Mouse (Mus musculus): ENCODE measurements around the gene Mybpc2. TPM values are rescaled to one million over a fixed set of nuclear protein-coding genes. Genes with fewer than 3 reads are reported as not detected.
A peak's percentile ranks its signal among the peaks of the same experiment; 100 is the strongest.

Mybpc2 gene
- total RNA-seq, 2 experiments from 2014 or later = 0.12 TPM; not detected in 1

DNA sequence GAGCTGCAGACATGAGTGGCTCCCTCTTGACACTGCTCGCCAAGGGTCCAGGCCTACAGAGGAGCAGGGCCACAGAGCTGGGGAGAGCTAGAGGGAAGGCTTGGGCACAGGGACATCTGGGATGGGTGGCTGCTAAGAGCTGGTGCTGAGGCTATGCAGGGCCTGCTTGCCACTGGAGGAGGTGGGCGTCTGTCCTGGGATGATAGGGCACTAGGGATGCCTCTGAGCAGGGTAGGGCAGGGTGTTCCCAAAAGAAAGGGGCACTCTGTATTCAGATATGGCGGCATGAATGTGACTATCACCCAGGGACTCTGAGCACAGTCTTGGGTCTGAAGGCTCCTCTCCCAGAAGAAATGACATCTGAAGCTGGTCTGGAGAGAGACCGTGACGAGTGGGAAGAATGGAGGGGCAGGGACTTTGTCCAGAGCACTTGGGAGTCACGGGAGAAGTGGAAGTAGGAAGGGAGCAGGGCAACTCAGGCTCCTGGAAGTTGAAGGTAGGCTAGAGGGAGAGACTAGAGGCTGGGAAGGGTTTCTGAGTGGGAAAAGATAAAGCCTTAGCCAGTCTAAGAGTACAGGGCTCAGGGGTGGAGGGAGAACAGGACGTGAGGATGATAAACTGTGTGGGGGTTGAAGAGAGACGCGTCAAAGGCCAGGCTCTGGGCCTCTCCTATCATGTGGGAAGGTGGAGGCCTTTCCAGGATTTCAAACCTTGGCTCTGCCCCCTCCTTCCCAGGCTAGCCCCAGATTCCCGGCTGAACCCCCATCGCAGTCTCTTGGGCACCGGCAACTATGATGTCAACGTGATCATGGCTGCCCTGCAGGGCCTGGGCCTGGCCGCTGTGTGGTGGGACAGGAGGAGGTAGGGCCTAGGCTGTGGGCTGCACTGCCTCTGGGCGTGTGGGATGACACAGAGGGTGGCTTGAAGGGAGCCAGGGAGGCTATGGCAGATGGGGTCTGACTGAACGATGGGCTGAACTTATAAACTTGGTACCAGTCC is 54.5 kb downstream of the Mybpc2 start:
- intact Hi-C loops (cut with DNase I) = loop anchor here (5.0 kb wide), 1 partner anchor 98 kb away; no protein-coding TSS in a partner anchor
- peak in 1 of 2 experiments; percentile 6 for DNase-seq (ENCODE audit: low spot score in 2 of 2)

DNA sequence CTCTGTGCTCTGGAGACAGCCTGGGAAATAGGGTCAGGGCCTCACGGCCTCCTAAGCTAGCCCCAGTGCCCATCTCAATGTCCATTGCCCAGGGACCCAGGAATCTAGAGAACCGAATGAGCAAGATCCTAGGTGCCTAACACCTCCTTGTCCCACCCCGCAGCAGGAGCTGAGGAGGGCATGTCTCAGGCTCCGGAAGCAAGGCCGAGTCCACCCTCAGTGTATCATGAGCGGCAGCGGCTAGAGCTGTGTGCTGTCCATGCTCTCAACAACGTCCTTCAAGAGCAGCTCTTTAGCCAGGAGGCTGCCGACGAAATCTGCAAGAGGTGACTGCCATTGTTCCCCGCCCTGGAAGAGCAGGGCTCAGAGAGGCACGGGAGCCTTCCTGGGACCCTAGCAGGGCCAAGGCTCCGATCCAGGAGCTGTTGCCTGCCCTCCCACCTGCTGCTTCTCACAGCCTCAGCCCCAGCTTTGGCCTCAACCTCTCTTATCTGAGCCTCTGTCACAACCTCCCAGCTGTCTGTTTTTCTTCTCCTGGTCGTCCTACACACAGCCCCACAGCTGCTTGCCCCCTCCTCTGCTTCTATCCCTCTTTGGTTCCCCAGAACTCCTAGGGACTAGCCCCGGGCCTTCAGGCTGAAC is 55.7 kb downstream of the Mybpc2 start:
- peak in 1 of 2 experiments; percentile 33 for DNase-seq (ENCODE audit: low spot score in 2 of 2)
- intact Hi-C loops (cut with DNase I) = loop anchor here (5.0 kb wide), 1 partner anchor 96 kb away; no protein-coding TSS in a partner anchor

DNA sequence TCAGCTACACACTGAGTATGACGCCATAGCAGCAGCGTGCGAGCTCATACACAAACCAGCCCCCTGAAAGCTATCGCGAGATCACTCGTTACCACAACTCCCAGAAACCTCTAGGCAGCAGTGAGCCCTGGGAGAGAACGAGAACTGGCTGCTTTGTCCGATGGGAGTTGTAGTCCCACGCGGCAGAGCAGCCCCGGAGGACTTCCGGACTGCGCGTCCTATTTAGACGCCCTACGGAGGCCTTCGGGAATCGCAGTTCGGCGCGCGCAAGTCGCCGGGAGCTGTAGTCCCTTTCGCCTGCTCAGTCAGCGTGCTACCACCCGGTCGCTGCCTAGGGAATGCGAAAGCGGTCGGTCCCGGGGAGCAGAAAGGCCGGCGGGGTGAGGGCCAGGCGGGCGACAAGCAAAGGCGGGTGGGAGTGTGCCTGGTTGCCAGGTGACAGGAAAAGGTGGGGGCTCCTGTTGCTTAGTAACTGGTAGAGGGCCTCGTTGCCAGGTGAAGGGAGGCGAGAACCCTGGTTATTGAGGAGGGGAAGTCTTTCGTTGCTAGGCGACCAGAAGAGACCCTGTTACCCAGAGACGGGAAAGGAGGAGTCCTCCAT is 56.5 kb downstream of the Mybpc2 start, which contains the start of gene Josd2:
Gene Josd2 (plus strand): TSS at position 170 of the 601 bp plus-strand sequence.
- intact Hi-C loops (cut with DNase I) = loop anchor here (5.0 kb wide), 1 partner anchor 96 kb away; no protein-coding TSS in a partner anchor

DNA sequence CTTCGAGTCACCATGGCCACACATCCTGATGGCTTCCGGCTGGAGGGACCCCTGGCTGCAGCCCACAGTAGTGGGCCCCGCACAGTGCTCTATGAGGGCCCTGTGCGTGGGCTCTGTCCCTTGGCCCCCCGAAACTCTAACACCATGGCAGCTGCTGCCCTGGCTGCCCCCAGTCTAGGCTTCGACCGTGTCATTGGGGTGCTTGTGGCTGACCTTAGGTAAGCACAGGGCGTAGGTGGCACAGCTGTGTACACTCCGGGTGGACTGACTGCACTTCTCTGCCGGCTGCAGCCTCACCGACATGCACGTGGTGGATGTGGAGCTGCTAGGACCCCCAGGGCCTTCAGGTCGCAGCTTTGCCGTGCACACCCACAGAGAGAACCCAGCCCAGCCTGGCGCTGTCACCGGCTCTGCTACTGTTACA is 57.6 kb downstream of the Mybpc2 start:
- intact Hi-C loops (cut with DNase I) = loop anchor here (5.0 kb wide), 1 partner anchor 95 kb away; no protein-coding TSS in a partner anchor
- peak in 1 of 2 experiments; percentile 20 for DNase-seq (ENCODE audit: low spot score in 2 of 2)

More for the DNA sequence above, 56.5 kb downstream of the Mybpc2 start, which contains the start of gene Josd2:
- peak; percentile 96 to 97 for DNase-seq (ENCODE audit: low spot score in 2 of 2)

DNA sequence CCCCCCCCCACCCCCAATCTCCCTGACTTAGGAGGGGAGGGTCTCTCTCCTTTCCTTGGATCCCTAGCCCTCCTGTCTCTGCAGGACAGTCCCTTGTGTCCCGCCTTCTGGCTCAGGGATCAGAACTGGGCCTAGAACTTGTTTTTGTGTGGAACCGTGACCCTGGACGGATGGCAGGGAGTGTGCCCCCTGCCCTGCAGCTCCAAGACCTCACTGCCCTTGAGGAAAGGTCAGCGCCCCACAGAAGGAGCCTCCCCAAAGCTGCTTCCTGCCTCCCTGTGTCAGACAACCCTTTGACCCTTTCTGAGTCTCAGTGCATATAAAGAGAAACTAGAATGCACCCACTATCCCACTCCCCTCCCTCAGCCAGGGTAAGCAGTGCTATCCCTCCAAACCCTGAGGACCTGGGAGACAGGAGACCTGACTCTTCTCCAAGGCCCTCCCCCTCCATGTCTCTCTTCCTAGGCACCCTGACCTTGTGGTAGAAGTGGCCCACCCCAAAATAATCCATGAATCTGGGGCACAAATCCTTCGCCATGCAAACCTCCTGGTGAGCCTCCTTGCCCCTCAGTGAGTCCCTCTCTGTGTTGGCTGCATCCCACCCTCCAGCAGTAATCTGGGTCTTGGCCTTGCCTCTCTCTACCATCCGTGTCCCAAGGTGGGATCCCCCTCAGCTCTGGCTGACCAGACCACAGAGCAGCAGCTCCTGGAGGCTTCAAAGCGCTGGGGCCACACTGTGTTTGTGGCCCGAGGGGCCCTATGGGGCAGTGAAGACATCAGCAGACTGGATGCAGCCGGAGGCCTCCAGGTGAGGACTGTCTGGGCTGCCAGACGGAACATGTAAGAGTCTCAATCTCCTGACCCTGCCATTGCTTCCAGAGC is 58.2 kb downstream of the Mybpc2 start:
- intact Hi-C loops (cut with DNase I) = loop anchor here (5.0 kb wide), 1 partner anchor 94 kb away; no protein-coding TSS in a partner anchor
- peak in 1 of 2 experiments; percentile 8 for DNase-seq (ENCODE audit: low spot score in 2 of 2)

DNA sequence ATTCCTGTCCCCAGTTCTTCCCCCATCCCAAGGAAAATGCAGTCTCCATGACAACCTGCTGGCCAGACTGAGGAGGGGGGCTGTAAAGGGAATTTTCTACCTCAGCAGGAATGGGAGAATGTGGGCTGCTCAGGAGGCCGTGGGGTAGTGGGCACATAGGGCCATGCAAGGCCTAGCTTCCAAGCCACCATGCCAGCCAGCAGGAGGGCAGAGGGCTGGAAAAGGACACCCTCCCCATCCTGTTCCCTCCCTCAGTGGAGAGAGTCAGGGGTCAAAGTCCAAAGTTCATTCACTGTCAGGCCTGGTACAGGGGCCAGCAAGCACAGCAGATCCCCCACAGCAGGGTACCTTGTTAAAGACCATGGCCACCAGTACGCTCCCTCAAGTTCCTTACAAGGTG is 59.3 kb downstream of the Mybpc2 start, which contains the start of gene Aspdh:
Gene Aspdh (plus strand): TSS at position 281 of the 400 bp plus-strand sequence.
- intact Hi-C loops (cut with DNase I) = loop anchor here (5.0 kb wide), 1 partner anchor 93 kb away; no protein-coding TSS in a partner anchor

DNA sequence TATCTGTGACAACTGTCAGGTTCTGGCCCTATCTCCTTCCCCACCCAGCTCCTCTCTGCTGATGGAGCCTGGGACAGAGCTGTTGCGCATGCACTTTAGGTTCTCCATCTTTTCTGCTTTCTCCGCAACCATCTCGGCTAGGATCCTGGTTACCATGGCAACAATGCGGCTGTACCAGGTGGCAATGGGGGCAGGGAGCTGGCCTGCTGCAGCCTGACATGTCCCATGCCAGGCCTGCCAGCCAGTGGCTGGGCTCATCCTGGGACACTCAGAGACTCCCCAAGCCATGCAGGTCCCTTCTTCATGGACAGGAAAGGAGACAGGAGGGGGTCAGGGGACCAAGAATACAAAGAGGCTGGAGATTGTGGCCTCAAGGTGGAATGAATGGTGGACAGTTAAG is 59.9 kb downstream of the Mybpc2 start:
- DNase-seq (ENCODE audit: low spot score in 2 of 2) = peak; percentile 85
- intact Hi-C loops (cut with DNase I) = no loop called here

More for the DNA sequence above, 59.3 kb downstream of the Mybpc2 start, which contains the start of gene Aspdh:
- peak; percentile 16 to 18 for DNase-seq (ENCODE audit: low spot score in 2 of 2)

DNA sequence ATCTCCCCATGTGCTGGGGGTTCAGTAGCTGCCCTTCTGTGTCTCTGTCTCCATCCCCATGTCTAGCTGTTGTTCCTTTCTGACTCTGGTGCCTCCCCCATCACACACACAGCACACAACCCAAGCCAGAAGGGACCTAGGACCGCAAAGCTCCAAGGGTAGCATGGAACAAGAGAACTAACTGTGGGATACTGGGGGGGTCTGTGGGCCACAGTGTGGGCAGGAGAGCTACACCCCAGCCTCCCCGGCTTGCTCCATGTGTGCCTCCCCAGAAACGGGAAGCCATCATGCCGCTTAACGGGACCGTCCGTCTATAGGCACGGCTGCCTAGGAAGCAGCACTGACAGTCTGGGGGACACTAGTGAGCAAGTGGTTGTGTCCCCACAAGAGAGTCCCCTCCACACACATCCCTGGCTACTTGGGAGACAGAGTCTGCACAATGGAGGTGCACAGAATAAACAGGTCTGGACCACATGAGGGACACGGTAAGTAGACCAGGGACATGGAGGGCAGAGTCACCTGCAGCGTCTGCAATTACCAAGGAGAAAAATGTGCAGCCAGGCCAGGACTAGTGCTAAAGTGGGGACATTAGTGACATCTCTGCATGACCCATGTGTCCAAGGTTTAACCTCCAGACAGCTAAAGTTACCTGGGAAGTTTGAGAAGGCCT is 60.8 kb downstream of the Mybpc2 start:
- DNase-seq (ENCODE audit: low spot score in 2 of 2) = peak; percentile 20 to 38
- intact Hi-C loops (cut with DNase I) = no loop called here

DNA sequence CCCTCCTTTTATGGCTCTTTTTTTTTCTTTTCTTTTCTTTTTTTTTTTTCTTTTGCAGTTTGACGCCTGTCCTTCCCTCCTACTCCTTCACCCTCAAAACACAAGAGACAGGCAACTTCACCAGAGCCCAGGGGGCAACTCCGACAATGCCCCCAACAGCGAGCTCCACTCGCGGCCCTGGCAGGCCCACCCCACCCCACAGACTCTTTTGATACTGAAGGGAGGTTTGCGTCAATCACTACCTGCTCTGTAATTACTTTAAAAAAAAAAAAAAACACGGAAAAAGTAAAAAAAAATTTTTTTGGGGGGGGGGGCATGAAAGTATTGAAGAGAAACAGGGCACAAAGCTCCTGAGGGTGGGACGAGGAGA is 61.4 kb downstream of the Mybpc2 start:
- intact Hi-C loops (cut with DNase I) = no loop called here
- no peak for DNase-seq (ENCODE audit: low spot score in 2 of 2)

DNA sequence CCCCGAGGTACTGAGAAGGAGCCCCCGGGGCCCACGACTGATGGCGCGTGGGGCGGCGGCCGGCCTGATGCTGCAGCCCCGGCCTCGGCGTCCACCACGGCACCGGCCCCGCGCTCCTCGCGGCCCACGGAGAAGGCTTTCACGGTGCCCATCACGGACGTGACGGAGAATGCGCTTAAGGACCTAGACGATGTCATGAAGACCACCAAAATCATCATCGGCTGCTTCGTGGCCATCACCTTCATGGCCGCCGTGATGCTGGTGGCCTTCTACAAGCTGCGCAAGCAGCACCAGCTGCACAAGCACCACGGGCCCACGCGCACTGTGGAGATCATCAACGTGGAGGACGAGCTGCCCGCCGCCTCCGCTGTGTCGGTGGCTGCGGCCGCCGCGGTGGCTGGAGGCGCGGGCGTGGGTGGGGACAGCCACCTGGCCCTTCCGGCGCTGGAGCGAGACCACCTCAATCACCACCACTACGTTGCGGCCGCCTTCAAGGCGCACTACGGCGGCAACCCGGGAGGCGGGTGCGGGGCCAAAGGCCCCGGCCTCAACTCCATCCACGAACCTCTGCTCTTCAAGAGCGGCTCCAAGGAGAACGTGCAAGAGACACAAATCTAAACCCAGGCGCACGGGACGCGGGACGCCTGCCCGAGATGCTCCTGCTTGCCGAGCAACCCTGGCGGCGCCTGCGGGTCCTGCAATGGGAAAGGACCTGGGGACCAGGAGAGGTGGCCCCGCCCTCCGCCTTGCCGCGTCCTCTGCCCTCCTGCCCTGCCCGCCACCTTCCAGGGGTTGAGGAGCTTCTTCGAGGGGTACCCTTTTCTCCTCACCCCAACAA is 62.0 kb downstream of the Mybpc2 start:
- DNase-seq (ENCODE audit: low spot score in 2 of 2) = peak; percentile 52 to 61
- intact Hi-C loops (cut with DNase I) = no loop called here

DNA sequence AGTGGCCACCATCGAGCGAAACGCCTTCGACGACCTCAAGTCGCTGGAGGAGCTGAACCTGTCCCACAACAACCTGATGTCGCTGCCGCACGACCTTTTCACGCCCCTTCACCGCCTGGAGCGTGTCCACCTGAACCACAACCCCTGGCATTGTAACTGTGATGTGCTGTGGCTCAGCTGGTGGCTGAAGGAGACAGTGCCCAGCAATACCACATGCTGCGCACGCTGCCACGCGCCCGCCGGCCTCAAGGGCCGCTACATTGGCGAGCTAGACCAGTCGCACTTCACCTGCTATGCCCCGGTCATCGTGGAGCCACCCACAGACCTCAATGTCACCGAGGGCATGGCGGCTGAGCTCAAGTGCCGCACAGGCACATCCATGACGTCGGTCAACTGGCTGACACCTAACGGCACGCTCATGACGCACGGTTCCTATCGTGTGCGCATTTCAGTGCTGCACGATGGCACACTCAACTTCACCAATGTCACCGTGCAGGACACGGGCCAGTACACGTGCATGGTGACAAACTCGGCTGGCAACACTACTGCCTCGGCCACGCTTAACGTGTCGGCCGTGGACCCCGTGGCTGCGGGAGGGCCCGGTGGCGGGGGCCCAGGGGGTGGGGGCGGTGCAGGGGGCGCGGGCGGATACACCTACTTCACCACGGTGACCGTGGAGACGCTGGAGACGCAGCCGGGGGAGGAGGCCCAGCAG is 62.8 kb downstream of the Mybpc2 start:
- no peak for DNase-seq (ENCODE audit: low spot score in 2 of 2)
- intact Hi-C loops (cut with DNase I) = loop anchor here (2.0 kb wide), 1 partner anchor 17 kb away; no protein-coding TSS in a partner anchor

DNA sequence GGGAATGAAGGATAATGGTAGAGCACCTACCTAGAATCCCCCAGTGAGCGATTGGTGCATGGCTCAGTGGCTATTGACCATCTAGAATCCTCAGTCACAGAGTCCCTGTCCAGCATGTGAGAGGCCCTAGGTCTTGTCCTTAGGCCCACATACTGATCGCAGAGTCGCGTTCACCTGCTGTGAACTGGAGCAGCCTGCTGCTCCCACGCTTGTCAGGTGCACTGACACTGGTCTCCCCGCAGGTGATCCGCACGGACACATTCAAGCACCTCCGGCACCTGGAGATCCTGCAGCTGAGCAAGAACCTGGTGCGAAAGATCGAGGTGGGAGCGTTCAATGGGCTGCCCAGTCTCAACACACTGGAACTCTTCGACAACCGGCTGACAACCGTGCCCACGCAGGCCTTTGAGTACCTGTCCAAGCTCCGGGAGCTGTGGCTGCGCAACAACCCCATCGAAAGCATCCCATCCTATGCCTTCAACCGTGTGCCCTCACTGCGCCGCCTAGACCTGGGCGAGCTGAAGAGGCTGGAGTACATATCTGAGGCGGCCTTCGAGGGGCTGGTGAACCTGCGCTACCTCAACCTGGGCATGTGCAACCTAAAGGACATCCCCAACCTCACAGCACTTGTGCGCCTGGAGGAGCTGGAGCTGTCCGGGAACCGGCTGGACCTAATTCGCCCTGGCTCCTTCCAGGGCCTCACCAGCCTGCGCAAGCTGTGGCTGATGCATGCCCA is 63.5 kb downstream of the Mybpc2 start:
- DNase-seq (ENCODE audit: low spot score in 2 of 2) = peak; percentile 12 to 13
- intact Hi-C loops (cut with DNase I) = loop anchor here (2.0 kb wide), 1 partner anchor 16 kb away; no protein-coding TSS in a partner anchor

DNA sequence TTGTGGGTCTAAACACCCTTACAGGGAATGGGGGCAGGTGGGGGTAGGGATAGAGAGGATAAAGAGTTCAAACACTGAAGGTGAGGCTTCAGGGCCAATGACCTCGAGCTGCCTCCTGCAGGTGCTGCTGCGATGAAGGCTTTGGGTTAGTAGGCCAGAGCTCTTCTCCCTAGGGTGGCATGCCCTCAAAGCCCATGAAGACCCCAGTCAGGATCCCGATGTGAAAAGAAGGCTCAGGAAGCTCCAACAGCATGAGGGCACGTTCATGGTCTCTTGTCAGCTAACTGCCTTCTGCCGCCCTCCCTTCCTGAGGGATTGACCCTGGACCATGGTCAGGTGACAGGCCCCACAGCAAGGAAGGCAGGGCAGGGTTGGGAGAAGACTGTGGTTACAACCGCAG is 64.4 kb downstream of the Mybpc2 start:
- intact Hi-C loops (cut with DNase I) = loop anchor here (2.0 kb wide), 1 partner anchor 15 kb away; no protein-coding TSS in a partner anchor
- peak in 1 of 2 experiments; percentile 9 for DNase-seq (ENCODE audit: low spot score in 2 of 2)

DNA sequence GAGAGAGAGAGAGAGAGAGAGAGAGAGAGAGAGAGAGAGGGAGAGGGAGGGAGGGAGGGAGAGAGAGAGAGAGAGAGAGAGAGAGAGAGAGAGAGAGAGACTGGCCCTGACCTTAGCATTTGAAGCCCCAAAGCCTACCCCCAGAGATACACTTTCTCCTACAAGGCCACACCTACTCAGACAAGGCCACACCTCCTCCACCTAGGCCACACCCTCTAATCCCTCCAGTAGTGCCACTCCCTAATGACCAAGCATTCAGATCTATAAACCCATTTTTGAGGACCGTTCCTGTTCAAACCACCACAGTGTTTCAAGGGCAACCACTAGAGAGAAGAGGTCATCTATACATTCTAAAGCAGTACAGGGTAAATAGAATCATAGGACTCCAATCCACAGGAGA is 68.2 kb downstream of the Mybpc2 start:
- intact Hi-C loops (cut with DNase I) = no loop called here
- peak in 1 of 2 experiments; percentile 2 for DNase-seq (ENCODE audit: low spot score in 2 of 2)

DNA sequence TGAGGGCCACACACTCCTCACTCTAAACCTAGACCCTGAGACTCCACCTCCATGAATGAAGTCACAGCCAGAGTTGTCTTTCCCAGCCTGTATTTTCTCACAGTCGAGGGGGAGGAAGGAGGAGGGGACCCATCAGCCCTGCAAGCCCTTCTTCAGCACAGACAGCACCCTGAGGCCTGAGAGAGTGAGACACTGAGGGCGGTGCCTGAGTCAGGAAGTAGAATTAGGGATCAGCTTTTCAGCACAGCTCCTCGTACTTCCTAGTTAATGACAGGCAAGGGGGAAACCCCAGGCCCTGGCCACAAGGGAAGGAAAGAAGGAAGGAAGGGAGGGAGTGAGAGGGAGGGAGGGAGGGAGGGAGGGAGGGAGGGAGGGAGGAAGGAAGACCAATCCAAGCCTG is 71.2 kb downstream of the Mybpc2 start:
- intact Hi-C loops (cut with DNase I) = no loop called here
- no peak for DNase-seq (ENCODE audit: low spot score in 2 of 2)

Measured in left cerebral cortex, postnatal 36 days (tissue).